Mouse (Mus musculus) layer of hippocampus, postnatal 14 days (tissue): ENCODE measurements at regions not wholly inside any gene's neighbourhood (a gene's known extent, or its start where the extent isn't known, plus 50 kb on each side); places are given as distances from the start of the nearest gene placed in this dataset.

Experiments used
- DNase-seq, 2 experiments: peaks; one replicate each; pipeline ENCODE4 v3.0.0; 2021 to 2022; ENCODE audit warnings: low spot score in 2 of 2, mixed read lengths in 1 of 2

DNA sequence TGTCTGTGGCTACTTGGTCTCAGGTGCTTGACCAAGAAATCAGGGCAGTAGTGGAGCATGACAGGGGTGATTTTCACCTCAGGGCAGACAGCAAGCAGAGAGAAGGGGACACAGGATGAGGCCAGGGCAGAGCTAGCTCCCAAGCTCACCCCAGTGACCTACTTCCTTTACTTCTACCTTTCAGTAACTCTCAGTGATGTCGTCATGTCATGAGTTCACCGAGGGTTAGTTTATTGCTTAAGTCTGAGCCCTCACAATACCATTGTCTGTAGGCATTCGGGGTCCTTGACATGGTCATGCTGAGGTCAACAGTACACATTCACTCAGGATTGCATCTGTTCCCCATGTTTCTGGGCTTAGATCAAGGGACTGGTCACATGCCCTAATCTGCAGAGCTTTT lies 108.5 kb downstream of the Cxcl12 start:
- no peak for DNase-seq

DNA sequence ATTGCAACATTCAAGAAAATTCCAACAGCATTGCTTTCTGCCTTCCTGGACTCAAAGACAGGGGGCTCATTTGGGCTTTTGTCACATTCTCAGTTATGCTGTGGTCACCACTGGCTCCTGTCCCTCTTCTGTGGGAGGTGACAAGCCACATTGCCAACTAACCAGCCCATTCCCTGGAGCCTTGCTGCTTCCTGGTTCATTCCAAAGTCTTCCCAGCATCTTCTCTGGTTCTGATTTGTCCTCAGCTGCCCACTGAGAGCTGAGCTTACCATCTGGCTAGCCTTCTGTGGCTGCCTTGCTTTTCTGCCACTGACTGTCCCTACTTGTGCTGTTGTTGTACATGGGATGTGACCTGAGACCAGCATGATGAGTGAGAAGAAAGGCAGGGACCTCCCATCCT lies 111.0 kb downstream of the Cxcl12 start:
- DNase-seq = no peak

DNA sequence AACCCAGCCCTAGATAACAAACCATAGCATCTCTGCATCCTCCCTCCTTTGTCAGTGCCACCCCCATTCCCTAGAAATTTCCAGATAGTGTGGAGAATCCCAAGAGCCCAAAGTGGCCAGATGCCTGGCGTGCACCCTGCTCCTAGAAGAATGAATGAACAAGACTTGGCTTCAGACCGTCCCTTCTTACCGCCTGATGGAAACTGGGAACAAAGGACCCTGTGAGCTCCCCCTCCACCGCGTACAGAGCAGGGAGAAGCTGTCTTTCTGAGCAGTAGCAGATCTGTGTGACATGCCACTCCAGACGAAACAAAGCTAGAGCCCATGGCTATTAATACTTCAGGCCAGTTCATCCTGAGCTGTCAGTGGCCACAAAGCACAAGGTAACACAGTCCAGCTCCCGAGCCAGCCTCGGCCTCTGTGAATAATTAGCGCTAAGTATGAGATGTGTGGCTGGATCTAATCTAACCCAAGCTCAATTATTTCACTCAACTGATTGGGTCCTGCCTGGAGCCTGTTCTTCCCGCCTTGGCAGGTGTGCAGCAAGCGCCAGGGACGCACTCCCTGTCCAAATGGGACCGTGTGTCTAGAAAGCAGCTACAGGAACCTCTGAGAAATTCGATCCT lies 111.6 kb downstream of the Cxcl12 start:
- peak; percentile 43 to 44 for DNase-seq

DNA sequence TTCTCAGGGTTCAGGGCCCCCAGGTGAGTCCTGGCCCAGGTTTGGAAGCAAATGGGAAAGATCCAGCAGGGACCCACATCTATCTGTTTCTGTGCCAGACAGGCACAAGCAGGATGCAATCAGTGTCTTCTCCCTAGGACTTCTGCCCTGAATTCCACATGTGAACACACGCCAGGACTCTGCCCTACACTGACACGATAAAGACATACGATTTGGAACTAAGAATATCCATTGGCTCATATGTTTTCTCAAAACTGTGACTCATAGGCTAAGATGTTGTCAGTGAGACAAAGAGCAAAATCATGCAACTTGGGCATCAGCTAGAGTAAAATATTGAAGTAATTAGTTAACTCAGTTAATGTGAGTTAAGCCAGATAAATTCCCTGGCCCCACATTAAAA lies 112.6 kb downstream of the Cxcl12 start:
- DNase-seq = no peak

DNA sequence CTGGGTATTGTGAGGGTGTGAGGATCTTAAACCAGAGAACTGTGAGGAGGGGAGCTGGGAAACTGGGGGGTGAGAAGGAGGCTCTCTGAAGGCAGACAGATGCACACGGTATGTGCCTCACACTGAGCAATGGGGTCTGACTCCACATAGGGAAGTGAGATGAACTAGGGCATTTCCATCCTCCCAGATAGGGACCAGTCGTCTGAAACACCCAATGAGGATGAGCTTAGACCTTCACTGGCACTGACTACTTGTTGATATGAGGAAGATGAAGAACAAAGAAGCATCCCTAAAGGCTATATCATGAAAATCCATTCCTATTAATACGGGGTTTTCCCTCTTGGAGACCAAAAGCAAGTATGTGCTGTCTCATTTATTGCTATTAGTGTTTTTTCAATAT lies 115.3 kb downstream of the Cxcl12 start:
- no peak for DNase-seq

DNA sequence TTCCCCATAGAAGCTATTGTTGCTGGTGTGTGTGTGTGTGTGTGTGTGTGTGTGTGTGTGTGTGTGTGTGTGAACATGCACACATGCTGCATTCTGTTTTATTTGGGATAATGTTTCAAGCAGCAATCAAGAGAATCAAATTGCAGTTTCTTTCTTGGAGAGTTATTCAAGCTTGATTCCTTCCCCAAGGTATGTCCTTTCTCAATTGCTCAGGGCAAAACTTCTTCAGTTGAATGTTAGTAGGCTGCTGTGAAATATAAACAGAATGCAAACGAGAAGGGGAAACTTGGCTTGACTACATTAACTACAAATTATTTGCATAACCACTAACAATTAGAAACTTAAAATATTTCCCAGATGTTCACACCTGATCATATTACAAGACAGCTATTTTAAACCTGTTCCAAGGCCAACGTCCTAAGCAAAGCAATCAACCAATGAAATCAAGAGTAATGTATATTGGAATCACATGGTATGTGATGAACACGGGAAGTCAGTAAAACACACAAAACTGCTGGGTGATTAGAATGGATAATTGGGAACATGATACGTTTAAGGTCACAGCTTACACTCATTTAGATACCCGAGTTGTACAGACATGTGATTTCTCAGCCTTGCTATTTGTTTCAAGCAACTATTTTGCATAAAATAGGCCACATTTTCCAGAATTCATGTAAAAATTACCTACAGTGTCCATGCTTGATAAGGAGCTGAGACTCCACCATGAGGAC lies 116.2 kb downstream of the Cxcl12 start:
- DNase-seq = no peak

DNA sequence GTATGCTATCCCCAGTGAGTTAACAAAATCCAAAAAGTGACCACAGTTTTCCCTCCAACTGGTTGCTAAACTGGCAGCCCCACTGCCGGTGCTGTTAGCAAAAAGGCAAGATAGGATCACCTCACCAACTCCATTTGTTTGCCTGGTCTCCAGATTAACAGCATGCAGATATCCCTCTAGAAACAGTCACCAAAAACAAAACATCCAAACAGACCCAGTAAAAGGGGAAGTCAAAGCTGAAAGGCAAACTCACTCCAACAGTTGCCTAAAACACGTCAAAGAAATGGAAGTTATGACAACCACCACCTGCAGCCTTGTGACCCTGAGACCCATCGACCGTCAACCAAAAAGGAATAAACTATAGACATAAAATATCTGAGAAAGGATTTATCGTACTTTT lies 119.1 kb downstream of the Cxcl12 start:
- no peak for DNase-seq

DNA sequence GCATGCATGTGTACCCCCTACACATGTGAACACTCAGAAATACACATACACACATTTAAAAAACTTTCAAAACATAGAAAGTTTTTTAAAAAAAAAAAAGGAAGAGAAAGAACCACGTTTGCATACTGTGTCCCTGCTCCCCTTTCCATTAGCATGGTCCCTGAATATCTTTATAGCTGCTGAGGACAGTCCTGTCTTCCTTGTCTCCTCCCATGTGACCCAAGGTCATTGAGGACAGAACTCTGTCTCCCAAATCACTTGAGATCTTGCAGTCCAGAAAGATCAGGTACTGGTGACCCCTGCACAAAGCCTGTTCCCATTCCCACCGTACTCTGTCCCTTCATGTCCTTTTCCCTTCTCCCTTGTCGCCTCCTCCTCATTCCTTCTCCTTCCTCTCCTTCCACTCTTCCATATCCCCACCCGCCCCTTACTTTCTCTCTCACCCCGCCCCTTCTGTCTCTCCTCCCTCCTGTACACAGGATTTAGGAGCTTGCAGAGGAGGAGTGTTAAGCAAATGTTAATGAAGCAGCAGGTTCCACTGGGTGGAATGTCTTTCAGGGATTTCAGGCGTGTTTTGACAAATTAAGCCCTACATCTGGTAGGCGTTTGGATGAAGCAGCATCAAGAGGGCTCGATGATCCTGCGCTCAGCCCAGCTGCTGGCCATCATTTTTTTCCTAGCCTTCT lies 125.6 kb downstream of the Cxcl12 start:
- no peak for DNase-seq

DNA sequence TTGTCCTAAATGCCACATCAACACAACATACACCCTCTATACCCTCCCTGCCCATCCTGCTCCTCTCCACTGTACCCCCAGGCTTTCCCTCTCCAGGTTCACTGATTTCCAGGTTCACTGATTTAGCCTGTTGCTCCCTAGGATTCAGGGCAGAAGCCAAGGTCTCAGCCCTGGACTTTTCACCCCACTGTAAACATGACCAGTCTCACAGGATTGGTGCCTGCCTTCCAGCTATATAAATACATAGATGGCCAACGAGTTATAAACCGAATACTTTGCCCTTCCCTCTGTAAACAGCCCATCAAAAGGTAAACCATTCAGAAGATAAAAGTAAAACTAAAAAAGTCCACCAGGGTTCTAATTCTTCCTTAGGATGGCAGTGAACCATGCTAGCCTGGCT lies 129.6 kb downstream of the Cxcl12 start:
- DNase-seq = no peak

DNA sequence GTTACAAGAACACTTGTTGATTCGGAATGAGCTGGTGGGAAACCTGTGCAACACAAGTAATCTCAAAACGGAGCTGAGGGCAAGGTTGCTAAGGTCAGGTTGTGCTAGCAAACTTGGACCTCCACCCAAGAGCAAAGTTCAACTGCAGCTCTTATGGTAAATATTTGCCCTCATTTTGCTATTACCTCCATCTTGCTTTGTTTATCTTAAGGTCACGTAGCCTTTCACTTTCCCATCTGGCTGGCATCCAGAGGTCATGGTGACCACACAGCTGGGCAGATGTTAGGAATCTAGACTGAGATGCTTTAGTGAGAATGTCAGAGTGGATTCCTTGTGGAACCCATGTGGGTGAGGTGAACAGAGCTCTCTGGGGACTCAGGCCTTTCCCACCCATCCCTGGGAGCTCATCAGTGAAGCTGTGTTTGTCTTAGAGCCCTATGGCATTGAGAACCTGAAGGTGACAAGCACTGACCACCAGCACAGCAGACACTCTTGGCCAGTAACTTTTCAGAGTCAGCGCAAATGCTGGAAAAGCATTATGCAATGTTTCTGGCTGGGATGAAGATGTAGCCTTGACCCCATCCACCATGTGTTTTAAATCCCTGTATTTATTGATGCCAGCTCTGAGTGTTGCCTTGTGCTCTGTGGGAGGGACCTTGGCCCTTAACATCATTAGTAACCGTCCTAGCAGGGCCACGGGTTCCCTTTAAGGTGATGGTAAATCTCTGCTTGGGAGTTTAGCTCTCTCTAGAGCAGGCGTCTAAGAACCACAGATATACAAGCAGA lies 131.4 kb downstream of the Cxcl12 start:
- no peak for DNase-seq

DNA sequence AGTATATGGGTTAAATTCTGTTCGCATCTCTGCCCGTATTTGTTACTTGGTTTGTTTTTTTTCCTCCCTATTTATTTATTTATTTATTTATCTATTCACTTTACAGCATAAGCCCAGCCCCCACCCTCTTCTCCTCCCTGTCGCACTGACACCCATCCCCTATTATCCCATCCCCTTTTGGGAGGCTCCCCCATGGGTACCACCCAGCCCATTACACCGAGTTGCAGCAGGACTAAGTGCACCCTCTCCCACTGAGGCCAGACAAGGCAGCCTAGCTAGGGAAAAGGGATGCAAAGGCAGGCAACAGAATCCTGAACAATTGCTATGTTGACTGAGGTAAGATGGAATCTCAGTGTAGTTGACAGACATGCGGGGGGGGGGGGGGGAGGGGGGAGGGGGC lies 135.0 kb downstream of the Cxcl12 start:
- DNase-seq = no peak

DNA sequence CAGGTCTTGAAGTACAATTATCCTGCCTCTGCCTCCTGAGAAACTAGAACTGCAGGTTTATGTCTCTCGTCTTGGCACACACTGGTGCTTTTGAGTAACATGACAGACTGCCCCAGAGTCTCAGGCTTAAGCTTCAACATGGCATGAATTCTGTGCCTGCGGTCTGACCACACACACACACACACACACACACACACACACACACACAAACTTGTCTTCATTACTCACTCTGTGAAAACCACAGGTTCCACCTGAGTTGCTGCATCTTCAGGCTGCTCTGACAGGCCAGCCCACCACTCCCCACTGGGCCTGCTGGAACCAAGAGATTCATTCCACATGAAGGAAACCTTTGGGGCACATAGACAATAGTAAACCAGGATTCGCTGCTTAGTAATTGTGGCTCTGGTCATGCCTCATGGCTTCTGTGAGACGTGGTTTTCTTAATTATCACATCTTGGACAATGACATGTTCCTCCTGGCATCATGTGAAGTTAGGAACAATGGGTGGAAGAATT lies 137.5 kb downstream of the Cxcl12 start:
- DNase-seq = no peak

DNA sequence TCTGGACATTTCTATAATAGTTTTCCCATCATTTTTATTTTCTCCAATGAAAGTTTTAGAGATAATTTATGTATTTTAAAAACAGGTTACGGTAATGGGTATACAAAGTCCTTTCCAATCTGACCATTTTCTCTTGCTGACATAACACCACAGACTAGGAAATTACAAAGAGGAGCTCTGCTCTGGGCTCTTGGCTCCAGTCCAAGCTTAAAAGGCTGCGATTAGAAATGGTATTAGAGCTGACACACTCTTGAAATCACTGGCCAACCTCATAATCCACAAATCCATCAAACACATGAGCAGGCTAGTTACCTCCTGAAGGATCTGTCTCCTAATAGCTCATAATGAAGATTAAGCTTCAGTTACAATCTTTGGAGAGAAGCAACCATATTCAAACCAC lies 140.3 kb downstream of the Cxcl12 start:
- DNase-seq = no peak

DNA sequence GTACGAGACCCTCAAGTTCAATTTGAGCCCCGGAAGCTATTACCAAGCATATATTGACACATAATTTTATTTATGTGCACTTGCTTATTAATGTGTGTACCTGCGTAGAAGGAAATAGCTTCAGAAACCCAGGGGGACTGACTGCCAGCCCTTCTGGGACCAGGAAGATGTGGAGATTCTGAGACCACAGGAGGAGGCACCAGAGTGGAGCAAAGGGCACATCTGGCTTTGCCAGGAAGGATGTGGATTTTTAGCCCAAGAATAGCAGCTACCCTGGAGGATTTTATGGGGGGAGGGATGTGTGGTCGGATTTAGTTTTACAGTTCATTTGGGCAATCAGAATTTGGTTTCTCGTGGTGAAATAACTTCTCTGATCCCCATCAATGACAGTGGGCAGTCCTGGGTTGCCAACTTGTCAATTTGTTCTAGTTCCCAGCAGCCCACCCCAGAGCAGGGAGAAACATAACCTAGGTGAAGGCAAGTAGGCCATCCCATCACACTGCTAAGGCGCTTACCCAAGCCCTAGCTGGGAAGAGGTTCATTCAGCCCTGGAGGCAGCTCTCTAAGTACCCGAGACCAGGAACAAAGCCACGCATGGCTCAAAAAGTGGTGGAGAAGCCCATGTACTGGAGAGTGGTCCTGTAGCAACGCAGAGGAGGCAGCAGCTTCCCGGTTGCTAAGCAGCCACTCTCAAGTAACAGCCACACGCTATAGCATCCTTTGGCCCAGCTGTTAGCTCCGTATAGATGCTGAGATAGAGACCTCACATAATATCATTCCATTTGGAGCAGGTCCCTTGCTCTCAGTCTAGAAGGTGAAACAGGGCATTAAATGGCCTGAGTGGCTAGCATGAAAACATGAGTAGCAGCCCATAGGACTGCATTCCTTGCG lies 144.8 kb downstream of the Cxcl12 start:
- DNase-seq = peak in 1 of 2 experiments; percentile 14

DNA sequence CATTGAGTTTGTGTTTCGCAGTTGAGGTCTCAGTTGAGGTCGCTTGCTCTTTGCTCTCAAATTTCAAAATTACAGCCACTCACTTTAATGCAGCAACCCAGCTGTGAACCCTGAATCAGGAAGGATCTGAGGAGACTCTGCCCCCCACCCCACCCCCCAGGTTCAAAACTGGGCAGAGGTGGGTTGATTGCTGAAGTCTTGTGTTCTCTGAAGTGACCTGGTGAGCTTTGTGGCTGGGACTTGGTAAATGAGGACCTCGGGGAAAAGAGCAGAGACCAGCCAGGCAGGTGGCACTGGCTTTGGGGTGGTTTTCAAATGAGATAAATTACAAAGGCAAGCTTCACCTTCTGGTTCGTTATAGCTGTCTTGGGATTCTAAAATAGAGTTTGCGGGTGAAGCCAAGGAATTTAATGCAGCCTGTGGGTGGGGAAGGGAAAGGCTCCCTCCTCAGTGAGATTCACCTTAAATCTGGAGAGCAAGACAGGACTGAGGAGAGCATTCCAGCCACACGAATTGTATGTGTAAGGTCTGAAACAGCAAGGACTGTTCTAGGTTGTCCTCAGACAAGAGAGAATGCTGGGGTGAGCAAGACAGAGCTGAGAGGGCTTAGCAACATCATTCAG lies 145.7 kb downstream of the Cxcl12 start:
- no peak for DNase-seq

DNA sequence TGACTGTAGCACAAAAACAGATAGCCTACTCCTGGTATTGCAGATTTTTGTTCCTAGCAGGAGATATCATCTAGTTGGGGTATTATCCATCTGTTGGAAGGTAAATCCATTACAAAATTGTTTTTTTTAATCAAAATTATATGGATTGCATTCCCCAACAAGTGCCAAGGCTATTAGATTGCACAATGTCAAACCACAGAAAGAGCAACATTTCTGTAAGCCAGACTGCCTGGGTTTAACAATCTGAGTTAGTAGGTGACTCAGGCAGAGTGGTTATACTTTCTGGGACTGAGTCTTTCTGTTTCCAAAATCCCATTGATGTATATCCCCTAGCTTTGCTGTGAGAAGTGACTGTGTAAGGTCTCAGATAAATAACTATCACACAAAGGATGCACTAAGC lies 155.0 kb downstream of the Cxcl12 start:
- no peak for DNase-seq

DNA sequence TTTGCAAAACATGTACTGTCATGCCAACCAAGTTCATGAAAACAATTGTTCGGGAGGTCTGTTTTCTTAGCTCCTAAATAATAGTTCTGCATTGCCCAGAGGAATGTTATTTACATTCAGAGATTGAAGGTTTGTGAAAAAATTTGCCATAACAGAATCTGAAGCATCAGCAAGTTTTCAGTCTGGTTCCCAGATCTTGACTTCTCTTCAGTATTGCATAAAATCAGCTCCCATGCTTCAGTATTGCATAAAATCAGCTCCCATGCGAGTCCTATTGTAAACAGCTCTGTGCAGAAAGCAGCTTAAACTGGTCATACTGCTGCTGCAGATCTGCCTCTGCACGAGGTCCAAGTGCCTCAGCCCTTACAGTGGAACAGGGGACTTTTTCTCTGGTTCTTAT lies 155.5 kb downstream of the Cxcl12 start:
- no peak for DNase-seq

DNA sequence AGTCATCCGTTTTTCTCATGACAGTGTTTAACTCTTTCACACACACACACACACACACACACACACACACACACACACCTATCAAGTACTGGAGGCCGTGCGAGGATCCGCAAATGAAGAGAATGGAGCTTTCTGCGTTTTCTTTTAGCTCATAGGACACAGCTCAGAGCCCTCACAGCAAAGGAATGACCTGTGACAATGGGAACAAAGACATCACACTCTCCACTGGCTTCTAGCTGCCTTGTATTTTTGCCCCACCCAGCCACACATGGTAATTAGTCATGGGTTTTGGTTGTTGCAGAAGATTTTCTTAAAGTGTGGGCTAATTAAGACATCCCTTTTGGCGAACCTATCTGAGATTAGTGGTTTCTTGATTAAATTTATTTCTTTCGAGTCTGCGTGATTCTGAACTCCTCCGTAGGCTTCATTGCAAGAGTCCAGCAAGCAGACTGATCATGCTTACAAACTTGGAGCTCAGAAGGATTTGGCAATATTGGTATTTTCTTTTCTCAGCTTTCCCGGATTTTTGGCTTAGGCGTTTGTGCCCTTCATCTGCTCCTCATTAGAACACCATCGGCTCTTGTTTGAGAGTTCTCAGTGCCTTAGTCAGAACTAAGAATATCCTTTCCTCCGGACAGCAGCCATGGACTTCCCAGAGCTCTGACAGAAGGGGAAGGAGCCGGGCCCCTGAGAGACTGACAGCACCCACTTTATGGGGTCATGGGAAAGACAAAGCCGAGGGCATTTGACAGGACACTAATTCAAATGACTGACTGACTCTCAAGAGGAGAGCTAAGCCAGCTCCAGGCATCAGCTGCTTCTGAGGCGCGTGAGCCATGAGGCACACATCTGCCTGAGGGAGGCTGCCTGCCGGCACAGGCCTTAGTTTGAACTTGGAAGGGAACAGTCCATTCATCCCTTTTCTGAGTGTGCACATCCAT lies 158.8 kb downstream of the Cxcl12 start:
- DNase-seq = no peak
